23 mouse cellular contexts compared by ENCODE assay signal in the genomic region with DNA sequence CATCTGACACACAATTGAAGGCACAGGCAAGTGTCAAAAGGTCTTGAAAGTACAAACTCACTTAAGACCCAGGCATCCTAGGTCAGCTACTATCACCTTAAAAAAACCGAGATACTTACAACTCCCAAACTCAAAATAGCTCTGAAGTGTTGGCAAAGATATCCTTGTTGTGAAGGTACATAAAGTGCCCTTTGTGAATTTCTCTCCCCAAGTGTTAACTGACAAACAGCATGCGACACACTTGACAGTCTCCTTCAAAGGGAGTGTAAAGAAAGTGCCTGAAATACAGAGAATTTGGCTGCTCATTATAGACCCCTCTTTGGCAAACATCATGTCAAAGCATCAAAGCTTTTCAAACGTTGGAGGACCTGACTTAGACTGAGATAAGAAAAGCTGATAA.
A peak's percentile ranks its signal among the peaks of the same experiment; 100 is the strongest.
DNase-seq lines count a peak whose midpoint lies in the region; ATAC-seq and TF ChIP-seq lines count a peak whose summit lies in the region.
"Had no signal": no experiment of that assay in that cellular context is flagged by ENCODE, and none has a peak within 500 bp of the region (broad histone marks: within the 10 kb centered on the region; RNA-seq: fewer than 3 reads in every experiment).

No protein-coding gene starts in this region.

- intact Hi-C loops in heart, adult 2 months (cut with DNase I): loop anchor here (5.0 to 10.0 kb wide), 2 partner anchors 104 to 894 kb away; no protein-coding TSS in a partner anchor
- intact Hi-C loops in heart, postnatal 36 days (cut with DNase I): loop anchor here (5.0 kb wide), 1 partner anchor 104 kb away; no protein-coding TSS in a partner anchor
- intact Hi-C loops in heart, postnatal 10 days (cut with DNase I): no loop called here

- peak in 1 of 2 experiments; percentile 5 for DNase-seq in heart, adult 2 months
- DNase-seq in heart, postnatal 36 days: no peak
- DNase-seq in heart, embryonic 10.5 days (ENCODE audit: low spot score): peak; percentile 76
- DNase-seq in heart, postnatal 10 days: peak; percentile 41 to 51
- no peak for DNase-seq in thymus, adult 18-20 months
- no peak for DNase-seq in layer of hippocampus, postnatal 14 days (ENCODE audit: low spot score in 2 of 2)
- DNase-seq: adrenal gland, adult 8-10 months; adrenal gland, postnatal 36 days; cerebellum, adult 11 months; cerebellum, adult 8-10 months; cerebellum, postnatal 14 days; embryo, embryonic 11 days; gastrocnemius, postnatal 14 days; kidney, adult 2 months had no signal

- H3K4me3 ChIP-seq in heart, adult 2 months: no peak overlapping the region
- H3K4me3 ChIP-seq in heart, embryonic 10.5 days: no peak overlapping the region
- H3K4me3 ChIP-seq in heart, embryonic 14.5 days (ENCODE audit: control insufficient read depth in 1 of 2, insufficient read depth in 1 of 2, low read depth in 1 of 2, low read length in 2 of 2): no peak overlapping the region
- H3K4me3 ChIP-seq: embryonic facial prominence, embryonic 15.5 days; erythroblast, embryonic 14.5 days; forebrain, embryonic 10.5 days; forebrain, embryonic 15.5 days; hindbrain, embryonic 15.5 days had no signal

- H3K9me3 ChIP-seq in heart, embryonic 10.5 days: no peaks in the 10 kb centered on the region
- H3K9me3 ChIP-seq in heart, embryonic 14.5 days (ENCODE audit: control insufficient read depth, low read length): no peaks in the 10 kb centered on the region
- H3K9me3 ChIP-seq: embryonic facial prominence, embryonic 15.5 days; forebrain, embryonic 10.5 days; forebrain, embryonic 15.5 days; hindbrain, embryonic 15.5 days had no signal

- no peak overlapping the region for H3K9ac ChIP-seq in heart, adult 2 months (ENCODE audit: low read depth, low read length)
- H3K9ac ChIP-seq in heart, embryonic 14.5 days (ENCODE audit: low read length): no peak overlapping the region
- H3K9ac ChIP-seq: embryonic facial prominence, embryonic 15.5 days; forebrain, embryonic 15.5 days; hindbrain, embryonic 15.5 days had no signal

- no peak for TF ChIP-seq CTCF in heart, adult 2 months (IDR thresholded peaks at IDR 0.05)

- no peak for TF ChIP-seq EP300 in heart, adult 2 months (IDR thresholded peaks at IDR 0.05; ENCODE audit: insufficient read depth, low read depth, low read length)

- no peaks in the 10 kb centered on the region for H3K27me3 ChIP-seq in heart, adult 2 months (ENCODE audit: control insufficient read depth, insufficient read depth, low read length)
- H3K27me3 ChIP-seq in heart, embryonic 10.5 days (ENCODE audit: insufficient read depth, poor library complexity, severe bottlenecking): no peaks in the 10 kb centered on the region
- no peaks in the 10 kb centered on the region for H3K27me3 ChIP-seq in heart, embryonic 14.5 days (ENCODE audit: control insufficient read depth, insufficient read depth, low read length)
- H3K27me3 ChIP-seq: CH12.LX; embryonic facial prominence, embryonic 15.5 days; forebrain, embryonic 15.5 days; hindbrain, embryonic 15.5 days had no signal

- no peaks in the 10 kb centered on the region; the same call in 1 of the 2 replicates for H3K4me1 ChIP-seq in heart, adult 2 months (ENCODE audit: control insufficient read depth, insufficient read depth, low read length)
- peaks cover 10% of the 10 kb centered on the region; the same call in 1 of the 2 replicates for H3K4me1 ChIP-seq in heart, embryonic 10.5 days
- H3K4me1 ChIP-seq in heart, embryonic 14.5 days (ENCODE audit: control insufficient read depth in 2 of 2, insufficient read depth in 2 of 2, low read length in 2 of 2): peaks cover 0 to 12% of the 10 kb centered on the region in 2 experiments; a peak in 2 of 4 replicates
- H3K4me1 ChIP-seq: embryonic facial prominence, embryonic 15.5 days; forebrain, embryonic 15.5 days; hindbrain, embryonic 15.5 days had no signal

- H3K79me2 ChIP-seq in heart, adult 2 months (replicated peaks; ENCODE audit: control insufficient read depth, insufficient read depth, low read length): no peaks in the 10 kb centered on the region

- H3K27ac ChIP-seq in heart, adult 2 months: peak overlapping the region; percentile 71
- H3K27ac ChIP-seq in heart, embryonic 10.5 days: peak overlapping the region; percentile 42; the same call in 1 of the 2 replicates
- H3K27ac ChIP-seq in heart, embryonic 14.5 days (replicated peaks in 1 of 2; ENCODE audit: control insufficient read depth in 1 of 2, insufficient read depth in 1 of 2, low read depth in 2 of 2, low read length in 2 of 2): peak overlapping the region in 1 of 2 experiments; percentile 58; a peak in 1 of 4 replicates
- H3K27ac ChIP-seq: embryonic facial prominence, embryonic 15.5 days; forebrain, embryonic 10.5 days; forebrain, embryonic 15.5 days; hindbrain, embryonic 15.5 days had no signal

- peaks cover 2% of the 10 kb centered on the region; the same call in 1 of the 2 replicates for H3K36me3 ChIP-seq in heart, adult 2 months (ENCODE audit: control insufficient read depth, insufficient read depth, low read length)
- H3K36me3 ChIP-seq in heart, embryonic 10.5 days: no peaks in the 10 kb centered on the region
- H3K36me3 ChIP-seq in heart, embryonic 14.5 days (ENCODE audit: control insufficient read depth, insufficient read depth, low read length): no peaks in the 10 kb centered on the region
- H3K36me3 ChIP-seq: embryonic facial prominence, embryonic 15.5 days; forebrain, embryonic 10.5 days; forebrain, embryonic 15.5 days; hindbrain, embryonic 15.5 days had no signal

- no peak for ATAC-seq in heart, embryonic 14.5 days (ENCODE audit: insufficient number of reproducible peaks, insufficient read depth, low FRiP score, low read depth)
- no peak for ATAC-seq in megakaryocyte, adult 5-6 weeks (ENCODE audit: poor library complexity, severe bottlenecking)
- ATAC-seq: forebrain, embryonic 15.5 days; intestine, embryonic 16.5 days had no signal

- H3K4me2 ChIP-seq in heart, embryonic 14.5 days (ENCODE audit: low read length): peak overlapping the region; percentile 19; the same call in 1 of the 2 replicates
- H3K4me2 ChIP-seq: embryonic facial prominence, embryonic 15.5 days; forebrain, embryonic 15.5 days; hindbrain, embryonic 15.5 days had no signal

- no peak for TF ChIP-seq POLR2A in heart, adult 2 months (IDR thresholded peaks at IDR 0.05; ENCODE audit: insufficient read depth, low read depth, low read length)

- 14% methylated on average over 3 of the region's 3 CpGs for WGBS in heart, adult 2 months
- WGBS in heart, embryonic 10.5 days: 11% methylated on average over 3 of the region's 3 CpGs
- 6% methylated on average over 3 of the region's 3 CpGs for WGBS in heart, embryonic 14.5 days

Comparison
In these comparisons a context has a peak if more than half of its experiments do, and no peak if none do; other contexts are left out.
1. DNase-seq: peak in heart, embryonic 10.5 days (single experiment) and heart, postnatal 10 days (2 of 2); none in heart, postnatal 36 days (0 of 2), thymus, adult 18-20 months (0 of 2) and layer of hippocampus, postnatal 14 days (0 of 2).